Mouse (Mus musculus) lung, postnatal 0 days (tissue): ENCODE results near the gene Mmp17. TPM values are rescaled to one million over a fixed set of nuclear protein-coding genes. Genes with fewer than 3 reads are reported as not detected.

Source experiments
- ATAC-seq: fragments of 200-750 bp; cut with Nextera tagmentation; 2 replicates; pipeline ENCODE4 v1.8.0; 2017; ENCODE audit warnings: moderate library complexity
- DNase-seq: peaks from one replicate; pipeline ENCODE4 v3.0.0-alpha.2; 2016; ENCODE audit warnings: low spot score
- H3K27ac ChIP-seq: fragments of 300-500 bp; sonication (generic); 2 replicates; pipeline ENCODE4 v1.5.1; 2014; ENCODE audit warnings: antibody characterized with exemption, mild to moderate bottlenecking, low read length, mixed read lengths
- H3K27me3 ChIP-seq: fragments of 300-500 bp; sonication (generic); replicated peaks from 2 replicates; pipeline ENCODE4 v1.6.1; 2014; ENCODE audit warnings: low read length, mixed read lengths; ENCODE audit not compliant: insufficient read depth
- H3K36me3 ChIP-seq: fragments of 300-500 bp; sonication (generic); 2 replicates; pipeline ENCODE4 v1.6.1; 2014; ENCODE audit warnings: low read length, mixed read lengths; ENCODE audit not compliant: insufficient read depth
- H3K4me1 ChIP-seq: fragments of 300-500 bp; sonication (generic); 2 replicates; pipeline ENCODE4 v1.6.1; 2014; ENCODE audit warnings: antibody characterized with exemption, low read depth, low read length, mixed read lengths; ENCODE audit not compliant: insufficient read depth
- H3K4me2 ChIP-seq: fragments of 300-500 bp; sonication (generic); replicated peaks from 2 replicates; pipeline ENCODE4 v1.6.1; 2014; ENCODE audit warnings: low read depth, mild to moderate bottlenecking, low read length, moderate library complexity, mixed read lengths
- H3K4me3 ChIP-seq: fragments of 300-500 bp; sonication (generic); 2 replicates; pipeline ENCODE4 v1.5.1; 2014; ENCODE audit warnings: low read depth, low read length
- H3K9ac ChIP-seq: fragments of 300-500 bp; sonication (generic); replicated peaks from 2 replicates; pipeline ENCODE4 v1.6.1; 2014; ENCODE audit warnings: low read depth, mild to moderate bottlenecking
- H3K9me3 ChIP-seq: fragments of 300-500 bp; sonication (generic); 2 replicates; pipeline ENCODE4 v1.6.1; 2016; ENCODE audit warnings: low read length, mixed read lengths
- CTCF ChIP-seq: IDR thresholded peaks from 2 replicates; pipeline ENCODE4 v1.5.1; 2016; ENCODE audit warnings: antibody characterized with exemption, mild to moderate bottlenecking
- EP300 ChIP-seq: IDR thresholded peaks from 2 replicates; pipeline ENCODE4 v1.6.1; 2016; ENCODE audit warnings: antibody characterized with exemption, mild to moderate bottlenecking, control low read depth
- WGBS: fragments of 180-500 bp; shearing (Covaris S2); extraction: QIAGEN DNeasy Blood & Tissue Kit; methylation state at CpG from one replicate; pipeline ENCODE4 v1.1.7; 2014; 5-methylcytosine and 5-hydroxymethylcytosine counted together
- polyA plus RNA-seq: library from polyadenylated mRNA; unstranded; fragments of >200 nt; fragmentation: Nextera tagmentation; extraction: Ambion mirVana; gene quantifications from 2 replicates; pipeline ENCODE4 v1.2.1, GENCODE M21; 2015

Gene Mmp17
- polyA plus RNA-seq, 1 experiment from 2014 or later = 0.31 TPM

GRCm38 (mm10) chr5:129650858-129651257 is 66.9 kb downstream of the Mmp17 start:
- H3K9me3 ChIP-seq = no peaks in the 10 kb centered on the region
- TF ChIP-seq CTCF (no peak), EP300 (no peak)
- H3K9ac ChIP-seq = no peak overlapping the region
- H3K36me3 ChIP-seq = no peaks in the 10 kb centered on the region
- no peak for DNase-seq
- 89% methylated on average over 5 of the region's 5 CpGs for WGBS
- no peaks in the 10 kb centered on the region for H3K4me1 ChIP-seq
- no peak for ATAC-seq
- H3K27ac ChIP-seq = no peak overlapping the region
- H3K27me3 ChIP-seq = no peaks in the 10 kb centered on the region
- H3K4me3 ChIP-seq = no peak overlapping the region
- H3K4me2 ChIP-seq = no peak overlapping the region

GRCm38 (mm10) chr5:129657016-129657415 is 73.0 kb downstream of the Mmp17 start:
- H3K27me3 ChIP-seq = no peaks in the 10 kb centered on the region
- H3K9ac ChIP-seq = no peak overlapping the region
- no peaks in the 10 kb centered on the region for H3K9me3 ChIP-seq
- no peaks in the 10 kb centered on the region for H3K4me1 ChIP-seq
- H3K36me3 ChIP-seq = peaks cover 10% of the 10 kb centered on the region; the same call in 1 of the 2 replicates
- ATAC-seq (no peak), DNase-seq (no peak)
- 97% methylated on average over 10 of the region's 10 CpGs for WGBS
- H3K27ac ChIP-seq = no peak overlapping the region
- H3K4me2 ChIP-seq = no peak overlapping the region
- TF ChIP-seq CTCF = no peak
- H3K4me3 ChIP-seq = no peak overlapping the region

- Histone ChIP-seq H3K4me3 (no peak overlapping the region), H3K4me1 (no peaks in the 10 kb centered on the region), H3K36me3 (peaks cover 10% of the 10 kb centered on the region; the same call in 1 of the 2 replicates), H3K4me2 (no peak overlapping the region), H3K27me3 (no peaks in the 10 kb centered on the region), H3K9me3 (no peaks in the 10 kb centered on the region), H3K9ac (no peak overlapping the region), H3K27ac (no peak overlapping the region)
- DNase-seq (no peak), ATAC-seq (no peak)
- 91% methylated on average over 15 of the region's 15 CpGs for WGBS
- TF ChIP-seq CTCF = no peak
- no peak for TF ChIP-seq EP300
Measured at GRCm38 (mm10) chr5:129657931-129658330, 74.0 kb downstream of the Mmp17 start.

Other genes with a start within 250 kb of the Mmp17 start
- 27.7 and 28.1 TPM in 2 replicates for gene Sfswap, start 82.9 kb upstream of the Mmp17 start, polyA plus RNA-seq
- 1.7 and 1.8 TPM in 2 replicates for gene Zfp11, start 85.9 kb downstream of the Mmp17 start, polyA plus RNA-seq
- not detected in 2 replicates for gene Sept14, start 124.3 kb downstream of the Mmp17 start, polyA plus RNA-seq
- gene Mrps17, start 131.3 kb downstream of the Mmp17 start, polyA plus RNA-seq = 135 and 143 TPM in 2 replicates
- gene Nipsnap2, start 140.9 kb downstream of the Mmp17 start, polyA plus RNA-seq = 99.8 and 102 TPM in 2 replicates
- gene Psph, start 203.3 kb downstream of the Mmp17 start, polyA plus RNA-seq = 20.8 and 21.4 TPM in 2 replicates